Mouse (Mus musculus) liver, postnatal 0 days (tissue): ENCODE data around the gene Bcl6b. TPM values are rescaled to one million over a fixed set of nuclear protein-coding genes. Genes with fewer than 3 reads are reported as not detected.

Experiments used
- ATAC-seq: fragments of 200-750 bp; cut with Nextera tagmentation; 2 replicates; pipeline ENCODE4 v1.8.0; 2017; ENCODE audit warnings: mild to moderate bottlenecking, moderate library complexity
- DNase-seq: peaks from one replicate; pipeline ENCODE4 v3.0.0-alpha.2; 2016
- H3K27ac ChIP-seq: fragments of 300-500 bp; sonication (generic); 2 replicates; pipeline ENCODE4 v1.5.1; 2014; ENCODE audit warnings: antibody characterized with exemption, moderate library complexity, mild to moderate bottlenecking, low read depth
- H3K27me3 ChIP-seq: fragments of 300-500 bp; sonication (generic); 2 replicates; pipeline ENCODE4 v1.6.1; 2014; ENCODE audit warnings: low read length, control low read depth, mixed read lengths; ENCODE audit not compliant: insufficient read depth
- H3K36me3 ChIP-seq: fragments of 300-500 bp; sonication (generic); replicated peaks from 2 replicates; pipeline ENCODE4 v1.6.1; 2014; ENCODE audit warnings: mild to moderate bottlenecking, control low read depth, low read length, moderate library complexity, mixed read lengths; ENCODE audit not compliant: insufficient read depth
- H3K4me1 ChIP-seq: fragments of 300-500 bp; sonication (generic); 2 replicates; pipeline ENCODE4 v1.6.1; 2014; ENCODE audit warnings: antibody characterized with exemption, mild to moderate bottlenecking, control low read depth; ENCODE audit not compliant: insufficient read depth
- H3K4me2 ChIP-seq: fragments of 300-500 bp; sonication (generic); 2 replicates; pipeline ENCODE4 v1.6.1; 2014; ENCODE audit warnings: low read depth, mild to moderate bottlenecking, low read length, moderate library complexity, mixed read lengths
- H3K4me3 ChIP-seq: fragments of 300-500 bp; sonication (generic); 2 replicates; pipeline ENCODE4 v1.5.1; 2014; ENCODE audit warnings: low read depth, low read length
- H3K9ac ChIP-seq: fragments of 300-500 bp; sonication (generic); replicated peaks from 2 replicates; pipeline ENCODE4 v1.6.1; 2014; ENCODE audit warnings: mild to moderate bottlenecking, moderate library complexity
- H3K9me3 ChIP-seq: fragments of 300-500 bp; sonication (generic); 2 replicates; pipeline ENCODE4 v1.6.1; 2016; ENCODE audit warnings: mild to moderate bottlenecking, control low read depth, low read length, mixed read lengths
- CTCF ChIP-seq: sonication (generic); IDR thresholded peaks from 2 replicates; pipeline ENCODE4 v1.5.1; 2016; ENCODE audit warnings: antibody characterized with exemption, low read depth
- EP300 ChIP-seq: IDR thresholded peaks from 2 replicates; pipeline ENCODE4 v1.6.1; 2016; ENCODE audit warnings: antibody characterized with exemption, low read depth, mild to moderate bottlenecking
- WGBS: fragments of 180-500 bp; shearing (Covaris S2); extraction: QIAGEN DNeasy Blood & Tissue Kit; methylation state at CpG from one replicate; pipeline ENCODE4 v1.1.7; 2014; ENCODE audit not compliant: insufficient replicate concordance; 5-methylcytosine and 5-hydroxymethylcytosine counted together
- polyA plus RNA-seq: library from polyadenylated mRNA; unstranded; fragments of >200 nt; fragmentation: Nextera tagmentation; extraction: Ambion mirVana; gene quantifications from 2 replicates; pipeline ENCODE4 v1.2.1, GENCODE M21; 2015

Gene Bcl6b
- polyA plus RNA-seq, 1 experiment from 2014 or later = 1.8 TPM

DNA sequence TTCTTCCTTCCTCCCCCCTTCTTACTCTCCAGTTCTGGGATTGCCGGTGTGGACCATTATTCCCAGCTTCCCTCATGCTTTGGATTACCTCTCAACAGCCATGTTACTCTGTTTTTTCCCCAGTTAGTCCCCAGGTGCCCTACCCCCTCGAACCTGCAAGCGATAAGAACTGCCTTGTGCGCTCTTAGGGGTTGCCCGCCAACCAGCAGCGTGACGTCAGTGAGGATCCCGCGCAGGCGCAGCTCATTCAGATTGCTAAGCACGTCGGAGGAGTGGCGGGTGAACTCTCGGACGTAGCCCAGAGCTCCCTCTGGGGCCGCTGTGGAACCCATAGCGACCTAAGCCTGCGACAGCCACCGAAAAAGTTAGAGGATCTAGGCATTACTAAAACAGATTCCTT, 770 bp downstream of the Bcl6b start:
- Histone ChIP-seq H3K36me3 (no peaks in the 10 kb centered on the region), H3K9me3 (no peaks in the 10 kb centered on the region), H3K27ac (peak overlapping the region; percentile 70), H3K9ac (peak overlapping the region; percentile 54; the same call in 1 of the 2 replicates), H3K27me3 (peaks cover 46% of the 10 kb centered on the region), H3K4me2 (peak overlapping the region; percentile 77), H3K4me1 (peaks cover 28% of the 10 kb centered on the region), H3K4me3 (peak overlapping the region; percentile 50)
- ATAC-seq (peak; percentile 65), DNase-seq (peak; percentile 87)
- 2% methylated on average over 19 of the region's 19 CpGs for WGBS
- TF ChIP-seq EP300 (no peak), CTCF (no peak; the same call in 1 of the 2 replicates)

- Histone ChIP-seq H3K9me3 (no peaks in the 10 kb centered on the region), H3K27me3 (peaks cover 46% of the 10 kb centered on the region), H3K4me1 (peaks cover 32% of the 10 kb centered on the region), H3K4me3 (no peak overlapping the region), H3K36me3 (no peaks in the 10 kb centered on the region), H3K9ac (no peak overlapping the region), H3K27ac (no peak overlapping the region), H3K4me2 (peak overlapping the region; percentile 77)
- TF ChIP-seq EP300 (no peak), CTCF (no peak)
- DNase-seq (no peak), ATAC-seq (no peak)
- 76% methylated on average over 4 of the region's 4 CpGs for WGBS
These were observed 1.8 kb downstream of the Bcl6b start for GRCm38 (mm10) chr11:70227661-70228245.

DNA sequence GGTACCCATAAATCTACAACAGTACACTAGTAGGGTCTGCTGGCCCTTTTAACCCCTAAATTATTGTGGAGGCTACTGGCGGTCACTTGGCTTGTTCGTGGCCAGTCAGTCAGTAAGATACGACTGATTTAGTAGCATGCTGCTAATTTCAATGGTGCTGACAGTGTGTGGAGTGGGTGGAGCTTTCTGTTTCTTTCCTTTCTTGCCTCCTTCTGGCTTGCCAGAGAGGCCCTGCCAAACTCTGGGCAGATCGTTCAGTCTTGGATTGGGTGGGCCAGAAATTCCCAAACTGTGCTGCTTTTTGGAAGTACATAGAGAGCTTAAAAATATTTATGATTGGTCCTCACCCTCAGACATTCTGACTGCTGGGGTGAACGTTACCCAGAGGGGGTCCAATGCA, 2.5 kb downstream of the Bcl6b start:
- no peak for TF ChIP-seq CTCF
- no peak for TF ChIP-seq EP300
- H3K27me3 ChIP-seq = peaks cover 46% of the 10 kb centered on the region
- no peak overlapping the region for H3K4me3 ChIP-seq
- H3K36me3 ChIP-seq = no peaks in the 10 kb centered on the region
- H3K9ac ChIP-seq = no peak overlapping the region
- peaks cover 32% of the 10 kb centered on the region for H3K4me1 ChIP-seq
- H3K9me3 ChIP-seq = no peaks in the 10 kb centered on the region
- WGBS = 44% methylated on average over 5 of the region's 5 CpGs
- peak overlapping the region; percentile 45 for H3K4me2 ChIP-seq
- DNase-seq (no peak), ATAC-seq (no peak)
- H3K27ac ChIP-seq = no peak overlapping the region

GRCm38 (mm10) chr11:70226602-70226890, 3.1 kb downstream of the Bcl6b start:
- Histone ChIP-seq H3K9ac (no peak overlapping the region), H3K9me3 (no peaks in the 10 kb centered on the region), H3K4me1 (peaks cover 38% of the 10 kb centered on the region), H3K27me3 (peaks cover 46% of the 10 kb centered on the region), H3K36me3 (no peaks in the 10 kb centered on the region), H3K4me2 (peak overlapping the region; percentile 45), H3K4me3 (no peak overlapping the region; the same call in 1 of the 2 replicates), H3K27ac (no peak overlapping the region)
- ATAC-seq (no peak), DNase-seq (no peak)
- TF ChIP-seq CTCF (no peak), EP300 (no peak)
- WGBS = 23% methylated on average over 18 of the region's 18 CpGs

- Histone ChIP-seq H3K4me2 (peak overlapping the region; percentile 45), H3K9ac (no peak overlapping the region), H3K4me3 (no peak overlapping the region; the same call in 1 of the 2 replicates), H3K36me3 (no peaks in the 10 kb centered on the region), H3K9me3 (no peaks in the 10 kb centered on the region), H3K27me3 (peaks cover 46% of the 10 kb centered on the region), H3K4me1 (peaks cover 43% of the 10 kb centered on the region), H3K27ac (no peak overlapping the region)
- TF ChIP-seq CTCF = no peak
- TF ChIP-seq EP300 = no peak
- 45% methylated on average over 27 of the region's 27 CpGs for WGBS
- ATAC-seq (no peak), DNase-seq (no peak)
These were observed 3.6 kb downstream of the Bcl6b start for GRCm38 (mm10) chr11:70225798-70226601.

GRCm38 (mm10) chr11:70223724-70224123, 5.9 kb downstream of the Bcl6b start:
- Histone ChIP-seq H3K27me3 (peaks cover 30% of the 10 kb centered on the region), H3K4me1 (peaks cover 36% of the 10 kb centered on the region), H3K9ac (no peak overlapping the region), H3K36me3 (no peaks in the 10 kb centered on the region), H3K4me2 (no peak overlapping the region), H3K9me3 (no peaks in the 10 kb centered on the region), H3K4me3 (no peak overlapping the region), H3K27ac (no peak overlapping the region)
- ATAC-seq = no peak
- 47% methylated on average over 9 of the region's 9 CpGs for WGBS
- DNase-seq = no peak
- TF ChIP-seq CTCF (no peak), EP300 (no peak; the same call in 1 of the 2 replicates)
